Mouse (Mus musculus) liver, postnatal 0 days (tissue): ENCODE data around the gene Bspry. TPM values are rescaled to one million over a fixed set of nuclear protein-coding genes. Genes with fewer than 3 reads are reported as not detected.

Source experiments
- ATAC-seq: fragments of 200-750 bp; cut with Nextera tagmentation; 2 replicates; pipeline ENCODE4 v1.8.0; 2017; ENCODE audit warnings: mild to moderate bottlenecking, moderate library complexity
- DNase-seq: peaks from one replicate; pipeline ENCODE4 v3.0.0-alpha.2; 2016
- H3K27ac ChIP-seq: fragments of 300-500 bp; sonication (generic); 2 replicates; pipeline ENCODE4 v1.5.1; 2014; ENCODE audit warnings: antibody characterized with exemption, moderate library complexity, mild to moderate bottlenecking, low read depth
- H3K27me3 ChIP-seq: fragments of 300-500 bp; sonication (generic); 2 replicates; pipeline ENCODE4 v1.6.1; 2014; ENCODE audit warnings: low read length, control low read depth, mixed read lengths; ENCODE audit not compliant: insufficient read depth
- H3K36me3 ChIP-seq: fragments of 300-500 bp; sonication (generic); replicated peaks from 2 replicates; pipeline ENCODE4 v1.6.1; 2014; ENCODE audit warnings: mild to moderate bottlenecking, control low read depth, low read length, moderate library complexity, mixed read lengths; ENCODE audit not compliant: insufficient read depth
- H3K4me1 ChIP-seq: fragments of 300-500 bp; sonication (generic); 2 replicates; pipeline ENCODE4 v1.6.1; 2014; ENCODE audit warnings: antibody characterized with exemption, mild to moderate bottlenecking, control low read depth; ENCODE audit not compliant: insufficient read depth
- H3K4me2 ChIP-seq: fragments of 300-500 bp; sonication (generic); 2 replicates; pipeline ENCODE4 v1.6.1; 2014; ENCODE audit warnings: low read depth, mild to moderate bottlenecking, low read length, moderate library complexity, mixed read lengths
- H3K4me3 ChIP-seq: fragments of 300-500 bp; sonication (generic); 2 replicates; pipeline ENCODE4 v1.5.1; 2014; ENCODE audit warnings: low read depth, low read length
- H3K9ac ChIP-seq: fragments of 300-500 bp; sonication (generic); replicated peaks from 2 replicates; pipeline ENCODE4 v1.6.1; 2014; ENCODE audit warnings: mild to moderate bottlenecking, moderate library complexity
- H3K9me3 ChIP-seq: fragments of 300-500 bp; sonication (generic); 2 replicates; pipeline ENCODE4 v1.6.1; 2016; ENCODE audit warnings: mild to moderate bottlenecking, control low read depth, low read length, mixed read lengths
- CTCF ChIP-seq: sonication (generic); IDR thresholded peaks from 2 replicates; pipeline ENCODE4 v1.5.1; 2016; ENCODE audit warnings: antibody characterized with exemption, low read depth
- EP300 ChIP-seq: IDR thresholded peaks from 2 replicates; pipeline ENCODE4 v1.6.1; 2016; ENCODE audit warnings: antibody characterized with exemption, low read depth, mild to moderate bottlenecking
- WGBS: fragments of 180-500 bp; shearing (Covaris S2); extraction: QIAGEN DNeasy Blood & Tissue Kit; methylation state at CpG from one replicate; pipeline ENCODE4 v1.1.7; 2014; ENCODE audit not compliant: insufficient replicate concordance; 5-methylcytosine and 5-hydroxymethylcytosine counted together
- polyA plus RNA-seq: library from polyadenylated mRNA; unstranded; fragments of >200 nt; fragmentation: Nextera tagmentation; extraction: Ambion mirVana; gene quantifications from 2 replicates; pipeline ENCODE4 v1.2.1, GENCODE M21; 2015

Bspry gene
- polyA plus RNA-seq, 1 experiment from 2014 or later, result 0.18 TPM

GRCm38 (mm10) chr4:62505991-62506390 lies 26.1 kb downstream of the Bspry start:
- DNase-seq, result no peak
- Histone ChIP-seq H3K27ac (no peak overlapping the region), H3K9ac (no peak overlapping the region), H3K4me2 (no peak overlapping the region), H3K9me3 (no peaks in the 10 kb centered on the region), H3K27me3 (no peaks in the 10 kb centered on the region), H3K4me1 (peaks cover 21% of the 10 kb centered on the region), H3K4me3 (no peak overlapping the region), H3K36me3 (peaks cover 42% of the 10 kb centered on the region)
- 77% methylated on average over 3 of the region's 3 CpGs for WGBS
- ATAC-seq, result no peak
- TF ChIP-seq CTCF (no peak), EP300 (no peak)

DNA sequence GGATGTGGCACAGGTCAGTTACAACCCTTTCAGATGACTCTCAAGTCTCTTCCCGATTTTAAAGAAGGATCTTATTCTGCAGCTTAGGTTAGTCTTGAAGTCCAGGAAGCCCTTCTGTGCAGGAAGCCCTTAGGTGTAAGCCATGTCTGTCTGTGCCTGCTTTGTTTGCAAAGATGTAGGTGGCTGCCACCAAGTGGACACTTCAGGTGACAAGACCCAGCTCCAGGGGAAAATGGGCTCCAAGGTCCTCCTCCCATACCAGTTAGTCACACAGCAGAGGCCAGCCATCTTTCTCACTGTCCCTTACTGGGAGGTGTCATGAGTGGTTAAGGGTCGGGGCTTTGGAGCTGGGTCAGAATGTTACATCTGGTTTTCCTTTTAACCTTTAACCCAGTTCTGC lies 26.9 kb downstream of the Bspry start:
- Histone ChIP-seq H3K27me3 (no peaks in the 10 kb centered on the region), H3K4me3 (no peak overlapping the region), H3K4me2 (no peak overlapping the region), H3K9me3 (no peaks in the 10 kb centered on the region), H3K36me3 (peaks cover 50% of the 10 kb centered on the region), H3K27ac (no peak overlapping the region), H3K9ac (no peak overlapping the region), H3K4me1 (peaks cover 20% of the 10 kb centered on the region)
- ATAC-seq (peak; percentile 20), DNase-seq (peak; percentile 50)
- 49% methylated on average over 2 of the region's 2 CpGs for WGBS
- TF ChIP-seq CTCF (peak; percentile 65), EP300 (no peak)

DNA sequence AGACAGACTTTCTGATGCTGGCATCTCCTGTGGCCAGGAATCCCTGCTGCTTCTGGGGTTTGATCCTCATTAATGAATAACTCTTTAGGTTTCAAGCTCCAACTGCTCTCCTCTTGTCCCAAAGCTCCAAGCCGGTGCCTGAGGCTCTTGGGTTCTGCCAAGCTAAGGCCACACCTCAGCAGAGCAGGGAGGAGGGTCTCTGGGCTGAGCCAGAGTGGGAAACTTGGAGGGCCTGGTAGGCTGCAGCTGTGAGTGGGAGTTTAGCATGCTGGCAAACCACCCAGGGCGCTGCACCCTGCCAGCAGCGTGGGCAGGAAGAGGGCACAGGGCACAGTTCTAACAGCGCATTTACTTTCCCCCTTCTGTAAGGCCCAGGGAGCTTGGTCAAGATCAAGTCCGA lies 29.0 kb downstream of the Bspry start:
- no peaks in the 10 kb centered on the region for H3K9me3 ChIP-seq
- no peak overlapping the region for H3K27ac ChIP-seq
- no peak overlapping the region for H3K9ac ChIP-seq
- no peak overlapping the region for H3K4me2 ChIP-seq
- ATAC-seq (no peak), DNase-seq (no peak)
- no peaks in the 10 kb centered on the region for H3K27me3 ChIP-seq
- H3K4me3 ChIP-seq, result no peak overlapping the region
- no peak for TF ChIP-seq CTCF
- peaks cover 4% of the 10 kb centered on the region; the same call in 1 of the 2 replicates for H3K4me1 ChIP-seq
- peaks cover 70% of the 10 kb centered on the region for H3K36me3 ChIP-seq
- WGBS, result 86% methylated on average over 5 of the region's 5 CpGs

GRCm38 (mm10) chr4:62509946-62510345 lies 30.1 kb downstream of the Bspry start:
- Histone ChIP-seq H3K27me3 (no peaks in the 10 kb centered on the region), H3K4me1 (no peaks in the 10 kb centered on the region), H3K27ac (no peak overlapping the region), H3K4me2 (no peak overlapping the region), H3K9me3 (no peaks in the 10 kb centered on the region), H3K4me3 (no peak overlapping the region), H3K36me3 (peaks cover 74% of the 10 kb centered on the region), H3K9ac (no peak overlapping the region)
- 86% methylated on average over 11 of the region's 11 CpGs for WGBS
- TF ChIP-seq EP300, result no peak
- no peak for TF ChIP-seq CTCF
- peak; percentile 40 for DNase-seq
- no peak for ATAC-seq

GRCm38 (mm10) chr4:62513998-62514506 lies 34.2 kb downstream of the Bspry start:
- H3K27ac ChIP-seq, result peak overlapping the region; percentile 4; the same call in 1 of the 2 replicates
- TF ChIP-seq EP300 (no peak), CTCF (peak; percentile 23)
- peak overlapping the region; percentile 30 for H3K9ac ChIP-seq
- peak overlapping the region; percentile 84 for H3K4me2 ChIP-seq
- ATAC-seq (no peak), DNase-seq (peak; percentile 29)
- H3K36me3 ChIP-seq, result peaks cover 52% of the 10 kb centered on the region
- H3K4me1 ChIP-seq, result peaks cover 26% of the 10 kb centered on the region
- peak overlapping the region; percentile 34 for H3K4me3 ChIP-seq
- H3K9me3 ChIP-seq, result no peaks in the 10 kb centered on the region
- WGBS, result 64% methylated on average over 11 of the region's 11 CpGs
- no peaks in the 10 kb centered on the region for H3K27me3 ChIP-seq

GRCm38 (mm10) chr4:62514995-62515394 lies 35.1 kb downstream of the Bspry start:
- no peaks in the 10 kb centered on the region for H3K27me3 ChIP-seq
- peaks cover 26% of the 10 kb centered on the region for H3K4me1 ChIP-seq
- H3K4me3 ChIP-seq, result peak overlapping the region; percentile 70
- DNase-seq (no peak), ATAC-seq (no peak)
- H3K4me2 ChIP-seq, result peak overlapping the region; percentile 84
- H3K36me3 ChIP-seq, result peaks cover 42% of the 10 kb centered on the region
- peak overlapping the region; percentile 85 for H3K9ac ChIP-seq
- peak overlapping the region; percentile 93 for H3K27ac ChIP-seq
- H3K9me3 ChIP-seq, result no peaks in the 10 kb centered on the region
- 85% methylated on average over 7 of the region's 7 CpGs for WGBS
- TF ChIP-seq EP300, result no peak
- TF ChIP-seq CTCF, result no peak
